Mouse (Mus musculus) hindbrain, embryonic 15.5 days (tissue): ENCODE measurements around the gene Tmem206. TPM values are rescaled to one million over a fixed set of nuclear protein-coding genes. Genes with fewer than 3 reads are reported as not detected.

Source experiments
- ATAC-seq: fragments of 200-750 bp; cut with Nextera tagmentation; 2 replicates; pipeline ENCODE4 v1.8.0; 2017; ENCODE audit warnings: low read depth, moderate number of reproducible peaks, moderate TSS enrichment; ENCODE audit not compliant: low FRiP score
- H3K27ac ChIP-seq: fragments of 300-500 bp; sonication (generic); replicated peaks from 2 replicates; pipeline ENCODE4 v1.5.1; 2015; ENCODE audit warnings: mild to moderate bottlenecking, inconsistent platforms
- H3K27me3 ChIP-seq: fragments of 300-500 bp; sonication (generic); 2 replicates; pipeline ENCODE4 v1.6.1; 2015; ENCODE audit warnings: control low read depth, inconsistent platforms
- H3K36me3 ChIP-seq: fragments of 300-500 bp; sonication (generic); 2 replicates; pipeline ENCODE4 v1.6.1; 2015; ENCODE audit warnings: control low read depth, inconsistent platforms
- H3K4me1 ChIP-seq: fragments of 300-500 bp; sonication (generic); replicated peaks from 2 replicates; pipeline ENCODE4 v1.6.1; 2015; ENCODE audit warnings: control low read depth, inconsistent platforms
- H3K4me2 ChIP-seq: fragments of 300-500 bp; sonication (generic); 2 replicates; pipeline ENCODE4 v1.6.1; 2015; ENCODE audit warnings: moderate library complexity, mild to moderate bottlenecking, inconsistent platforms
- H3K4me3 ChIP-seq: fragments of 300-500 bp; sonication (generic); 2 replicates; pipeline ENCODE4 v1.5.1; 2015; ENCODE audit warnings: mild to moderate bottlenecking, inconsistent platforms
- H3K9ac ChIP-seq: fragments of 300-500 bp; sonication (generic); 2 replicates; pipeline ENCODE4 v1.6.1; 2015; ENCODE audit warnings: inconsistent platforms
- H3K9me3 ChIP-seq: fragments of 300-500 bp; sonication (generic); 2 replicates; pipeline ENCODE4 v1.6.1; 2016; ENCODE audit warnings: control low read depth, inconsistent platforms
- WGBS: fragments of 180-500 bp; shearing (Covaris S2); methylation state at CpG from one replicate; pipeline ENCODE4 v1.1.7; 2015; 5-methylcytosine and 5-hydroxymethylcytosine counted together
- polyA plus RNA-seq: library from polyadenylated mRNA; unstranded; fragments of >200 nt; fragmentation: Nextera tagmentation; extraction: Ambion mirVana; gene quantifications from 2 replicates; pipeline ENCODE4 v1.2.1, GENCODE M21; 2015

Tmem206 gene
- polyA plus RNA-seq, 1 experiment from 2014 or later = 36.1 TPM

DNA sequence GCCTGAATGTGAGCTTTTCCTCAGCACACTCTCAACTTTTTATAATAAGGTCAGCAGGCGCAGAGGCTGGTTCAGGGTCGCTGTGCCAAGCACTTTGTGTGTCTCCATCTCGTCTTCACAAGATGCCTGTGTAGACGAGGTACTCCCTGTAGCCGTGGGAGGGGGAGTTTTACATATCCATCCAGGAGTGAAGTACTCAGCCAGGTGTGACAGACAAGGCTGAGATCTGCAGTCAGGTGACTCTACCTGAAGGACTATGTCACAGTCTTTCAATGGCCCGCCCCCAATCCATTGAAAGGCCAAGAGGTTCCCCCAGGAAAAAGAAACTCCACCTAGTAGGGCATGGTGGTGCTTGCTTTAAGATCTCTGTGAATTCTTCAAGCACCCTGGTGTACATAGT, 12.6 kb upstream of the Tmem206 start:
- ATAC-seq = no peak
- H3K27me3 ChIP-seq = no peaks in the 10 kb centered on the region
- peaks cover 17% of the 10 kb centered on the region for H3K4me1 ChIP-seq
- H3K4me3 ChIP-seq = peak overlapping the region; percentile 46; the same call in 1 of the 2 replicates
- peak overlapping the region; percentile 52 for H3K4me2 ChIP-seq
- peaks cover 2% of the 10 kb centered on the region for H3K36me3 ChIP-seq
- H3K9me3 ChIP-seq = no peaks in the 10 kb centered on the region
- 75% methylated on average over 6 of the region's 6 CpGs for WGBS
- no peak overlapping the region for H3K9ac ChIP-seq
- H3K27ac ChIP-seq = no peak overlapping the region

- no peaks in the 10 kb centered on the region for H3K27me3 ChIP-seq
- 76% methylated on average over 4 of the region's 4 CpGs for WGBS
- ATAC-seq = no peak
Observed at GRCm38 (mm10) chr1:191313926-191314325, 11.8 kb upstream of the Tmem206 start.

GRCm38 (mm10) chr1:191316818-191317217, 8.9 kb upstream of the Tmem206 start:
- no peaks in the 10 kb centered on the region for H3K27me3 ChIP-seq
- peak overlapping the region; percentile 76 for H3K4me3 ChIP-seq
- 83% methylated on average over 8 of the region's 8 CpGs for WGBS
- peaks cover 17% of the 10 kb centered on the region for H3K4me1 ChIP-seq
- H3K27ac ChIP-seq = no peak overlapping the region
- H3K36me3 ChIP-seq = no peaks in the 10 kb centered on the region
- H3K9me3 ChIP-seq = no peaks in the 10 kb centered on the region
- peak overlapping the region; percentile 87 for H3K4me2 ChIP-seq
- H3K9ac ChIP-seq = no peak overlapping the region
- ATAC-seq = no peak

More at GRCm38 (mm10) chr1:191313926-191314325, 11.8 kb upstream of the Tmem206 start:
- Histone ChIP-seq H3K4me2 (no peak overlapping the region), H3K4me3 (no peak overlapping the region), H3K36me3 (no peaks in the 10 kb centered on the region), H3K4me1 (peaks cover 17% of the 10 kb centered on the region), H3K9ac (no peak overlapping the region), H3K27ac (no peak overlapping the region), H3K9me3 (no peaks in the 10 kb centered on the region)

DNA sequence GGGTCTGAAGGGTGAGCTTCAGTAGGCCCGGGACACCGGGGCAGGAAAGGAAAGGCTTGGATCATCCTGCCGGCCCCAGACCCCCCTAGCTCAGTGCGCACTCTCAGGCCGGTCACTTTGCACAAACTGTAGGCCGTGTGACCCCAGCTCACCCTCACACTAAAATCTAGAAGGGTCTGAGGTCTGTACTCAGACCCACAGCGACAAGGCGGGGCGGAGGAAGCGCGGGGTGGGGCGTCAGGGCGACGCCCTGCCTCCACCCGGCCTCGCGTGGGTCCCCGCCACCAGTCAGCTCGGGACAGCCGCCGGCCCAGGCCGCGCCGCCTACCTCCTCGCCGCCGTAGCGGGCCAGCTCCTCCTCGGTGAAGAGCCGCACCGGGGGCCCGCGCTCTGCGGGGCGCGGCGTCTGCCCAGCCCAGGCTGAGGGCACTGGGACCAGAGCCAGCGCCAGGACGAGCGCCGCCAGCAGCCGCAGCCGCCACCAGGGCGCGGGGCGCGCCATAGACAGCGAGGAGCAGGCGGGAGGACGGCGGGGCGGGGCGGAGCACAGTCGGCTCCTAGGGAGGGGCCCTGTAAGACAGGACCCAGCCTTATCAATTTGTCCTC, 8.0 kb upstream of the Tmem206 start, which contains the start of gene Nenf:
Gene Nenf, minus strand, starts transcription at position 604 of the 606 bp plus-strand sequence.
- H3K4me1 ChIP-seq = peaks cover 16% of the 10 kb centered on the region
- peak within 1 kb of the TSS; percentile 78 for H3K27ac ChIP-seq
- H3K36me3 ChIP-seq = no peaks in the 10 kb centered on the region
- peak within 1 kb of the TSS; percentile 93 for H3K9ac ChIP-seq
- no peaks in the 10 kb centered on the region for H3K9me3 ChIP-seq
- peak within 1 kb of the TSS; percentile 76 for H3K4me3 ChIP-seq
- H3K4me2 ChIP-seq = peak within 1 kb of the TSS; percentile 87
- H3K27me3 ChIP-seq = no peaks in the 10 kb centered on the region
- peak; percentile 87 for ATAC-seq
- WGBS = under 1% methylated on average over 48 of the region's 54 CpGs

DNA sequence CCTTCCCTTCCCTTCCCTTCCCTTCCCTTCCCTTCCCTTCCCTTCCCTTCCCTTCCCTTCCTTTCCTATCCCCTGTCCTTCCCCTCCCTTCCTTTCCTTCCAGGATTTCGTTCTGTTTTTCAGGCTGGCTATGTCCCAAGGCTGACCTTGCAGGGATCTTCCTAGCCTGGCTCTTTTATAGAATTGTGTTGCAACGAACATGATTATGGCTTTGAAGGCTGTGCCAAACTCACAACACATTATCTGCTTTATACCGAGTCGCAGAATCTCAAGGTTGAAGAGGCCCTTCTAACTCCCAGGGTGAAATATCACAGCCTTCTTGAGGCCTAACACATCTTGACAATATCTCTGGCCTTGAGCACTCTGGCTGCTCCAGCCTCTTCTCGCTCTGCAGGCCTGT, 7.0 kb upstream of the Tmem206 start:
- WGBS = 78% methylated on average over 4 of the region's 5 CpGs
- Histone ChIP-seq H3K27ac (no peak overlapping the region), H3K9ac (no peak overlapping the region), H3K4me3 (no peak overlapping the region), H3K27me3 (no peaks in the 10 kb centered on the region), H3K36me3 (no peaks in the 10 kb centered on the region), H3K9me3 (no peaks in the 10 kb centered on the region), H3K4me2 (no peak overlapping the region), H3K4me1 (peaks cover 11% of the 10 kb centered on the region)
- ATAC-seq = no peak

- no peak overlapping the region for H3K27ac ChIP-seq
- no peak overlapping the region for H3K9ac ChIP-seq
- ATAC-seq = no peak
- no peaks in the 10 kb centered on the region for H3K9me3 ChIP-seq
- no peaks in the 10 kb centered on the region for H3K27me3 ChIP-seq
- no peak overlapping the region for H3K4me2 ChIP-seq
- no peaks in the 10 kb centered on the region for H3K36me3 ChIP-seq
- H3K4me3 ChIP-seq = no peak overlapping the region
- peaks cover 26% of the 10 kb centered on the region for H3K4me1 ChIP-seq
- 87% methylated on average over 3 of the region's 3 CpGs for WGBS
Observed at GRCm38 (mm10) chr1:191323381-191323780, 2.3 kb upstream of the Tmem206 start.

DNA sequence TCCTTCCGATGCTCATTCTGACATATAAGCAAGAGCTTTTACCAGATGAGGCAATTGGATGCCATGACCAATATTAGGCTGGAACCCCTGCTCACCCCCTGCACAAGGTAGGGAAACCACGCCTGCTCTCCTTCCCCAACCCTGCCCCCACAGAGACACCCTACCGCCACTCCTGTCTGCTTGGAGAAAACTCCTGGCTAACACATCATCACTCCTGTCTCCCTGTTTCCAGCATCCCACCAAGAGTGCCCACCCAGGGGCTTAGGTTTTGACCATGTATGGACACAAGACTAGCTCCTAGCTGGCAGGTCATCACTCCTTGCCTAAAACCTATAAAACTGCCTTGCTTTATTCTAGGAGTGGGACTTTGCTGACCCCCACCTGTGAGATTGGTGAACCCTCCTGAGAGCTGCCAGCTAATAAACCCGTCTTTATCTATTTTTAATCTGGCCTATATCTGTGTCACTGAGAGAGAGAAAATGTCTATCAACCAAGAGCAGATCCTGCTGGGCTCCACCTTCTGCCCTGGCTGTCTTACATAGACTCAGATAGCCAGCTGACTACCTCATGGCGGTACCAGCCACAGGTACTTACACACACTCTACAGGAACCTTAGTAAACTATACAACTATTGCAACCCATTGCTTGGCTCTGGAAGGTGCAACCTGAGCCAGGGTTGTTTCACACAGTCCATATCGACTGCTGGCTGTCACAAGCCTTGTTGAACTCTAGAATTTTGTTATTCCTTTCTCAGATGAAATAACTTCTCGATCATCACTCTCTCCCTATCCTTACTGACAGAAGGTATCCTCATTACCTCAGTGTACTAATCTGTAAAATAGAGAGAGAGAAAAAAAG, 750 bp upstream of the Tmem206 start:
- H3K9me3 ChIP-seq = no peaks in the 10 kb centered on the region
- H3K4me1 ChIP-seq = peaks cover 32% of the 10 kb centered on the region
- WGBS = 82% methylated on average over 7 of the region's 7 CpGs
- H3K4me2 ChIP-seq = peak overlapping the region; percentile 80
- H3K4me3 ChIP-seq = peak overlapping the region; percentile 83
- H3K36me3 ChIP-seq = no peaks in the 10 kb centered on the region
- ATAC-seq = peak; percentile 3; the same call in 1 of the 2 replicates
- H3K27ac ChIP-seq = peak overlapping the region; percentile 89
- H3K9ac ChIP-seq = peak overlapping the region; percentile 31; the same call in 1 of the 2 replicates
- H3K27me3 ChIP-seq = no peaks in the 10 kb centered on the region

- WGBS = 1% methylated on average over 35 of the region's 35 CpGs
- H3K9me3 ChIP-seq = no peaks in the 10 kb centered on the region
- H3K36me3 ChIP-seq = 0 out of 2 replicates have a peak, but pooled peaks cover under 1% of the 10 kb centered on the region
- H3K9ac ChIP-seq = peak overlapping the region; percentile 86
- peak; percentile 74 for ATAC-seq
- H3K4me1 ChIP-seq = peaks cover 39% of the 10 kb centered on the region
- no peaks in the 10 kb centered on the region for H3K27me3 ChIP-seq
- peak overlapping the region; percentile 80 for H3K4me2 ChIP-seq
- H3K27ac ChIP-seq = peak overlapping the region; percentile 89
- H3K4me3 ChIP-seq = peak overlapping the region; percentile 83
Observed at GRCm38 (mm10) chr1:191326233-191326882, 646 bp downstream of the Tmem206 start.

DNA sequence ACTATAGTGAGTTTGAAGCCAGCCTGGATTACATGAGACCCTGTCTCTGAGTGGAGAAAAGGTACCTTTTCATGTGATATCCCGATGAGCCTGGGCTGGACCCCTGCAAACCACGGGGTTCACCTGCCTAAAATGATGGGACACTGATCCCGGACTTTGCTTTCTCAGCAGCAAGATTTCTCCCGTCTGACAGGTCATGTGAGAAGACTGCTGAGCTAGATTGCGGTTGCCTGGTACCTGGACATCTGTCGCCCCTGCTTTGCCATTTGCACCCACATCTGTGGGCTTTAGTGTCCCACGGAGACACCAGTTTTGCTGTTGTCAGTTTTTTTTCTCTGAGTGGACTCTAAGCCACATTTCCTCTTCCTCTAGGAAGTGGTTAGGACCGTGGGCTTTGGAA, 1.5 kb downstream of the Tmem206 start:
- 71% methylated on average over 8 of the region's 8 CpGs for WGBS
- ATAC-seq = no peak
- no peaks in the 10 kb centered on the region for H3K9me3 ChIP-seq
- H3K9ac ChIP-seq = 0 out of 2 replicates have a peak overlapping the region, but pooled peaks have one; percentile 86
- no peak overlapping the region for H3K27ac ChIP-seq
- peaks cover 39% of the 10 kb centered on the region for H3K4me1 ChIP-seq
- H3K4me2 ChIP-seq = peak overlapping the region; percentile 80
- peak overlapping the region; percentile 83 for H3K4me3 ChIP-seq
- 0 out of 2 replicates have a peak, but pooled peaks cover 5% of the 10 kb centered on the region for H3K36me3 ChIP-seq
- no peaks in the 10 kb centered on the region for H3K27me3 ChIP-seq

GRCm38 (mm10) chr1:191328019-191328441, 2.3 kb downstream of the Tmem206 start:
- Histone ChIP-seq H3K27ac (no peak overlapping the region), H3K9ac (no peak overlapping the region), H3K36me3 (0 out of 2 replicates have a peak, but pooled peaks cover 5% of the 10 kb centered on the region), H3K4me1 (peaks cover 39% of the 10 kb centered on the region), H3K9me3 (no peaks in the 10 kb centered on the region), H3K4me3 (no peak overlapping the region), H3K4me2 (peak overlapping the region; percentile 80; the same call in 1 of the 2 replicates), H3K27me3 (no peaks in the 10 kb centered on the region)
- ATAC-seq = no peak
- 68% methylated on average over 8 of the region's 8 CpGs for WGBS

- Histone ChIP-seq H3K36me3 (peaks cover 20% of the 10 kb centered on the region; the same call in 1 of the 2 replicates), H3K27ac (no peak overlapping the region), H3K9ac (no peak overlapping the region), H3K4me3 (no peak overlapping the region), H3K4me2 (no peak overlapping the region), H3K4me1 (peaks cover 36% of the 10 kb centered on the region), H3K9me3 (no peaks in the 10 kb centered on the region), H3K27me3 (no peaks in the 10 kb centered on the region)
- ATAC-seq = no peak
- WGBS = 86% methylated on average over 4 of the region's 4 CpGs
Observed at GRCm38 (mm10) chr1:191330356-191330755, 4.6 kb downstream of the Tmem206 start.
